Mouse (Mus musculus) midbrain, embryonic 12.5 days (tissue): ENCODE data around the gene Rnft2. TPM values are rescaled to one million over a fixed set of nuclear protein-coding genes. Genes with fewer than 3 reads are reported as not detected.
A peak's percentile ranks its signal among the peaks of the same experiment; 100 is the strongest.

Experiments used
- ATAC-seq: fragments of 200-750 bp; cut with Nextera tagmentation; 2 replicates; pipeline ENCODE4 v1.8.0; 2017; ENCODE audit warnings: low read depth, moderate TSS enrichment, moderate library complexity; ENCODE audit not compliant: low FRiP score
- H3K27ac ChIP-seq: fragments of 300-500 bp; sonication (generic); replicated peaks from 2 replicates; pipeline ENCODE4 v1.5.1; 2016; ENCODE audit warnings: mild to moderate bottlenecking
- H3K27me3 ChIP-seq: fragments of 300-500 bp; sonication (generic); 2 replicates; pipeline ENCODE4 v1.6.1; 2016; ENCODE audit warnings: mild to moderate bottlenecking
- H3K36me3 ChIP-seq: fragments of 300-500 bp; sonication (generic); 2 replicates; pipeline ENCODE4 v1.6.1; 2016
- H3K4me1 ChIP-seq: fragments of 300-500 bp; sonication (generic); 2 replicates; pipeline ENCODE4 v1.6.1; 2016
- H3K4me2 ChIP-seq: fragments of 300-500 bp; sonication (generic); replicated peaks from 2 replicates; pipeline ENCODE4 v1.6.1; 2016; ENCODE audit warnings: mild to moderate bottlenecking, moderate library complexity
- H3K4me3 ChIP-seq: fragments of 300-500 bp; sonication (generic); 2 replicates; pipeline ENCODE4 v1.5.1; 2016; ENCODE audit warnings: mild to moderate bottlenecking
- H3K9ac ChIP-seq: fragments of 300-500 bp; sonication (generic); replicated peaks from 2 replicates; pipeline ENCODE4 v1.6.1; 2016; ENCODE audit warnings: mild to moderate bottlenecking, moderate library complexity
- H3K9me3 ChIP-seq: fragments of 300-500 bp; sonication (generic); 2 replicates; pipeline ENCODE4 v1.6.1; 2016; ENCODE audit warnings: mild to moderate bottlenecking
- WGBS: fragments of 180-500 bp; shearing (Covaris S2); methylation state at CpG from one replicate; pipeline ENCODE4 v1.1.7; 2016; 5-methylcytosine and 5-hydroxymethylcytosine counted together
- polyA plus RNA-seq: library from polyadenylated mRNA; unstranded; fragments of >200 nt; fragmentation: Nextera tagmentation; extraction: Ambion mirVana; gene quantifications from 2 replicates; pipeline ENCODE4 v1.2.1, GENCODE M21; 2016

Rnft2 gene
- polyA plus RNA-seq, 1 experiment from 2014 or later = 10.3 TPM

GRCm38 (mm10) chr5:118169222-118170221, 75.4 kb downstream of the Rnft2 start:
- Histone ChIP-seq H3K9ac (peak overlapping the region; percentile 51; the same call in 1 of the 2 replicates), H3K4me3 (peak overlapping the region; percentile 54), H3K9me3 (no peaks in the 10 kb centered on the region), H3K36me3 (no peaks in the 10 kb centered on the region), H3K27me3 (peaks cover 92% of the 10 kb centered on the region), H3K4me2 (peak overlapping the region; percentile 86), H3K27ac (no peak overlapping the region), H3K4me1 (peaks cover 24% of the 10 kb centered on the region)
- no peak for ATAC-seq
- WGBS = under 1% methylated on average over 85 of the region's 117 CpGs

DNA sequence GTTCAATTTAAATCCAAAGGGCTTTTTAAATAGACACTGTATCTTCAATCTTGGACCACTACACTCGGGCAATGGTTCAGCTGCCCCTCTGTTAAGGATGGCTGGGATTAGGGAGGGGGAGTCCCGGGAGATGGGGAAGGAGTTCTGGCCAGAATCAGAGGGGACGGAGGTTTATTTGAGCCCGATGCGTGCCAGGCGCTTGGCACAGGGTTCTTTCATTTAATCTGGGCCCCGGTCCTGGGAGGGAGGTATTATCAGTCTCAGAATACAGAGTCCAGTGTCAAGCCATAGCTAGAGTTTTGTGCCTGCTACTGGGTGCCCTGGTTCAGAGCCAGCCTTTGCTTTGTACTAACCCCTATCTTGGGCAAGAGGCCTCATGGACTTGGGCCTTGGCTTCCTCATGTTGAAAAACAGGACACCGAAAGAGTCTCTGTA, 77.3 kb downstream of the Rnft2 start:
- H3K27ac ChIP-seq = no peak overlapping the region
- no peaks in the 10 kb centered on the region for H3K9me3 ChIP-seq
- no peak overlapping the region for H3K4me2 ChIP-seq
- no peak overlapping the region for H3K4me3 ChIP-seq
- no peak for ATAC-seq
- WGBS = 65% methylated on average over 8 of the region's 8 CpGs
- peaks cover 19% of the 10 kb centered on the region for H3K4me1 ChIP-seq
- peaks cover 89% of the 10 kb centered on the region for H3K27me3 ChIP-seq
- no peak overlapping the region for H3K9ac ChIP-seq
- H3K36me3 ChIP-seq = no peaks in the 10 kb centered on the region

DNA sequence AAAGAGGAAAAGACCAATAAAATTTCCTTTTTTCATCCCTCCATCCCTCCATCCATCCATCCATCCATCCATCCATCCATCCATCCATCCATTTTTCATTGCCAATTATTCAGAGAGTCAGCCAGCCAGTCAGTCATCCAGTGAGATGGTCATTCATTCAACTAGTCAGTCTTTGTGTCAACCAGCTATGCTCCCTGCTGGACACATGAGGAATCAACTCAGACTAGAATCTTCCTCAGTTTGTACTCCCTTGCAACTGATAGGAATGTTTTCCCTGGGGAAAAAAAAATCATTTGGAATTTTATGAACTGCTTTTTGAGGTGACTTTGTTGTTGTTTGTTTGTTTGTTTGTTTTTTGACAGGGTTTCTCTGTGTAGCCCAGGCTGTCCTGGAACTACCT, 79.5 kb downstream of the Rnft2 start:
- Histone ChIP-seq H3K4me1 (peaks cover 8% of the 10 kb centered on the region), H3K36me3 (no peaks in the 10 kb centered on the region), H3K27ac (no peak overlapping the region), H3K9me3 (no peaks in the 10 kb centered on the region), H3K4me2 (no peak overlapping the region), H3K9ac (no peak overlapping the region), H3K4me3 (no peak overlapping the region), H3K27me3 (peaks cover 89% of the 10 kb centered on the region)
- no peak for ATAC-seq

DNA sequence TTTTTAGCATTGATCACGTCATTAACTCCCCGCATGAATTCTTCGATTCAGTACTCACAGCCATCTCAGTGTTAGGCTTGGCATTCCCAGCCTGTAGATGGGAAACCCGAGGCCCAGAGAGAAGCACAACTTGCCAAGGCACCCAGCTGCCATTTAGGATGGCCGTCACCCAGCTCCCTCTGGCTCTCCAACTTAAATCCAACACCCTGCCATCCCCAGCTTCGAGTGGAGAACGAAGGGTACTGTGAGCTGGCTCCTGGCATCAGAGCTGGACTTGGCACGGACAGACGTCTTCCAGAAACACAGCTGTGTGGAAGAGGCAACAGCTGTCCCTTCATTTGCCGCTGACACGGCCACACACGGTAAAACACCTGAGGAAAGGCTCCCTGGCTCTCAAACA, 80.3 kb downstream of the Rnft2 start, which contains the start of gene Hrk:
Gene Hrk, plus strand, starts transcription at position 68 of the 400 bp plus-strand sequence.
- H3K36me3 ChIP-seq = no peaks in the 10 kb centered on the region
- no peak for ATAC-seq
- H3K4me2 ChIP-seq = no peak within 1 kb of the TSS
- peaks cover 7% of the 10 kb centered on the region for H3K4me1 ChIP-seq
- 75% methylated on average over 12 of the region's 12 CpGs for WGBS
- H3K4me3 ChIP-seq = no peak within 1 kb of the TSS
- peaks cover 84% of the 10 kb centered on the region for H3K27me3 ChIP-seq
- H3K9me3 ChIP-seq = no peaks in the 10 kb centered on the region
- no peak within 1 kb of the TSS for H3K27ac ChIP-seq
- no peak within 1 kb of the TSS for H3K9ac ChIP-seq

GRCm38 (mm10) chr5:118160691-118161090, 84.2 kb downstream of the Rnft2 start:
- no peak for ATAC-seq
- Histone ChIP-seq H3K4me2 (no peak overlapping the region), H3K36me3 (no peaks in the 10 kb centered on the region), H3K4me1 (0 out of 2 replicates have a peak, but pooled peaks cover under 1% of the 10 kb centered on the region), H3K27ac (no peak overlapping the region), H3K9ac (no peak overlapping the region), H3K9me3 (no peaks in the 10 kb centered on the region), H3K4me3 (no peak overlapping the region), H3K27me3 (peaks cover 63% of the 10 kb centered on the region)
- WGBS = 41% methylated on average over 4 of the region's 4 CpGs

- Histone ChIP-seq H3K9ac (no peak overlapping the region), H3K4me3 (no peak overlapping the region), H3K27me3 (peaks cover 37% of the 10 kb centered on the region), H3K9me3 (no peaks in the 10 kb centered on the region), H3K27ac (no peak overlapping the region), H3K36me3 (0 out of 2 replicates have a peak, but pooled peaks cover 4% of the 10 kb centered on the region), H3K4me1 (peaks cover 17% of the 10 kb centered on the region), H3K4me2 (no peak overlapping the region)
- 61% methylated on average over 4 of the region's 4 CpGs for WGBS
- ATAC-seq = no peak
Measured at GRCm38 (mm10) chr5:118156976-118157375, 87.9 kb downstream of the Rnft2 start.

GRCm38 (mm10) chr5:118155565-118155947, 89.4 kb downstream of the Rnft2 start:
- peak; percentile 38; the same call in 1 of the 2 replicates for ATAC-seq
- H3K27me3 ChIP-seq = peaks cover 23% of the 10 kb centered on the region
- H3K4me2 ChIP-seq = peak overlapping the region; percentile 85
- no peak overlapping the region for H3K27ac ChIP-seq
- WGBS = 24% methylated on average over 9 of the region's 9 CpGs
- peak overlapping the region; percentile 97 for H3K4me3 ChIP-seq
- H3K4me1 ChIP-seq = peaks cover 17% of the 10 kb centered on the region
- no peaks in the 10 kb centered on the region for H3K9me3 ChIP-seq
- H3K9ac ChIP-seq = peak overlapping the region; percentile 95
- peaks cover 14% of the 10 kb centered on the region; the same call in 1 of the 2 replicates for H3K36me3 ChIP-seq

DNA sequence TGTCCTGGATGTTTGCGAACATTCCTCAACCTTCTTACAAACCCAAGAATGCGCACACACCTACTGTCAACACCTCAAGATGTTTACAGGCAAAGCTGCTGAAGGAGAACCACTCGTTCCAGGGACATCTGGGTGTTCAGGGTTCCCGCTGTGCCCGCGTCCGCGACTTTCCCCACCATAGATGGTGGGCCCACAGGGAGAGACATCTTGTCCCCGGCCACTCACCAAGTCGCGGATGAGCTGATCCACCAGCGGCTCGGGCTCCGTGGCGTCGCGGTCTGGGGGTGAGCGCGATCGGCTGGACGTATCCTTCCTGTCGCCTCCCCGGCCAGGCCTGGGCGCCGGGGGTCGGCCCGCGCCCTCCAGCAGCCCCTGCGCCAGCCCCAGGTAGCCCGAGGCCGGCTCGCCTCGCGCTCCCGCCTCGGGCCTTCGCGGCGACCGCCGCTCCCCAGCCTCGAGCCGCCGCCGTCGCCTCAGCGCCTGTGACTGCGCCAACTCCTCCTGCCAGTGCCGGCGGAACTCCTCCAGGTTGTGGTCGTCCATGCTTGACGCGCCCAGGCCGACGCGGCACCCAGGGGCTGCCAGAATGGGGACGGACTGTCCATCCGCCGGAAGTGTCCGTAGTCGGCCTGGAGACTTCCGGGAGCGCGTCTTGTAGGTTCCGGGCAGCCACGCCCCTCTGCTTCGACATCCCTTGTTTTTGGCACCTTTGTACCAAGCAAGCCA, 89.9 kb downstream of the Rnft2 start, which contains the start of gene Fbxw8:
Gene Fbxw8, minus strand, starts transcription at position 626 of the 726 bp plus-strand sequence.
- ATAC-seq = peak; percentile 87
- peaks cover 17% of the 10 kb centered on the region for H3K4me1 ChIP-seq
- peak within 1 kb of the TSS; percentile 63 for H3K27ac ChIP-seq
- no peaks in the 10 kb centered on the region for H3K9me3 ChIP-seq
- H3K9ac ChIP-seq = peak within 1 kb of the TSS; percentile 95
- H3K4me2 ChIP-seq = peak within 1 kb of the TSS; percentile 85
- H3K4me3 ChIP-seq = peak within 1 kb of the TSS; percentile 97
- peaks cover 19% of the 10 kb centered on the region for H3K27me3 ChIP-seq
- WGBS = under 1% methylated on average over 67 of the region's 67 CpGs
- H3K36me3 ChIP-seq = peaks cover 14% of the 10 kb centered on the region; the same call in 1 of the 2 replicates

DNA sequence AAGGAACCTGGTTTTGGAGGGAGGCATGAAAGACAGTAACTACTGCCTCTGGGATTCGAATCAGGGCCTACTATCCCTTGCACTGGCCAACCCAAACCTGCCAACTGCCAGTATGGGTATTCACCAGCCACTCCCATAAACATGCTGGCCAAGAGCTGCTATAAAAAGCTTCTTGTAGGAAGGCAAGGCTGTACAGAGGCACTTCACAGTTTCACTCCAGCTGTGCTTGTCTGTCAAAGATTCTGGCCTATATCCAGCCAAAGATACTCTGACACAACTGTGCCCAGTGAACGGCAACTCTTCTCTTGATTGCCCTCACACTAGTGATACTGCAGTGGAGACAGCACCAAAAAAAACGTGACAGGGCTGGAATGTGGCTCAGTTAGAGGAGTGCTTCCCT, 95.2 kb downstream of the Rnft2 start:
- Histone ChIP-seq H3K9me3 (no peaks in the 10 kb centered on the region), H3K9ac (no peak overlapping the region), H3K4me3 (no peak overlapping the region), H3K27me3 (no peaks in the 10 kb centered on the region), H3K4me2 (no peak overlapping the region), H3K27ac (no peak overlapping the region), H3K36me3 (peaks cover 14% of the 10 kb centered on the region), H3K4me1 (peaks cover 23% of the 10 kb centered on the region)
- WGBS = 82% methylated on average over 3 of the region's 3 CpGs
- ATAC-seq = no peak

DNA sequence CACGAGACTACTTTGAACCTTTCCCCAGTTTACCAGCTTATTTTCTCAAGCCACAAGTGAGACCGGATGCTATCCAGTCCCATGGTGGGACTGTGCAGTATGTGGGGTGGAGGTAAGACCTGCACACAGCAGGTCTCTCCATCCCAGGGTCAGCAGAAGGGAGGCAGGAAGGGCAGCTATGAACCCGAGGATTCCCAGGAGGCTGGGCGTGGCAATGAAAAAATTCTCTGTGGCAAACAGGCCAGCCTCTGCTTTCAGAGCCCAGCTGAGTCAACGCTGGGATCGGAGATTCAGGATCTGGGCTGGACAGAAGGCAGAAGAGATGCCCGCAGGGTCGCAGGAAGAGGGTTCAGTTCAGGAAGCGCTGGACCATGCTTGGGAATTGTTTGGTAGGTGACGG, 97.7 kb downstream of the Rnft2 start:
- Histone ChIP-seq H3K9ac (no peak overlapping the region; the same call in 1 of the 2 replicates), H3K27me3 (no peaks in the 10 kb centered on the region), H3K4me3 (no peak overlapping the region), H3K27ac (no peak overlapping the region), H3K9me3 (no peaks in the 10 kb centered on the region), H3K36me3 (peaks cover 18% of the 10 kb centered on the region), H3K4me2 (no peak overlapping the region), H3K4me1 (peaks cover 9% of the 10 kb centered on the region; the same call in 1 of the 2 replicates)
- ATAC-seq = no peak
- WGBS = 79% methylated on average over 10 of the region's 10 CpGs

- Histone ChIP-seq H3K4me2 (no peak overlapping the region), H3K4me3 (no peak overlapping the region), H3K27ac (0 out of 2 replicates have a peak overlapping the region, but pooled peaks have one; percentile 39), H3K9me3 (no peaks in the 10 kb centered on the region), H3K27me3 (no peaks in the 10 kb centered on the region), H3K4me1 (peaks cover 9% of the 10 kb centered on the region; the same call in 1 of the 2 replicates), H3K36me3 (peaks cover 19% of the 10 kb centered on the region), H3K9ac (no peak overlapping the region)
- 84% methylated on average over 15 of the region's 15 CpGs for WGBS
- ATAC-seq = no peak
Measured at GRCm38 (mm10) chr5:118145999-118146679, 98.8 kb downstream of the Rnft2 start.
